Mouse (Mus musculus) urinary bladder, postnatal 36 days (tissue): ENCODE data around the gene Dbh.
A peak's percentile ranks its signal among the peaks of the same experiment; 100 is the strongest.

Source experiments
- DNase-seq, 2 experiments: peaks; one replicate each; pipeline ENCODE4 v3.0.0; 2022; ENCODE audit warnings: low spot score in 2 of 2, mixed read lengths in 1 of 2

The Dbh gene

GRCm38 (mm10) chr2:27218569-27218968, 53.5 kb downstream of the Dbh start:
- DNase-seq, result no peak

DNA sequence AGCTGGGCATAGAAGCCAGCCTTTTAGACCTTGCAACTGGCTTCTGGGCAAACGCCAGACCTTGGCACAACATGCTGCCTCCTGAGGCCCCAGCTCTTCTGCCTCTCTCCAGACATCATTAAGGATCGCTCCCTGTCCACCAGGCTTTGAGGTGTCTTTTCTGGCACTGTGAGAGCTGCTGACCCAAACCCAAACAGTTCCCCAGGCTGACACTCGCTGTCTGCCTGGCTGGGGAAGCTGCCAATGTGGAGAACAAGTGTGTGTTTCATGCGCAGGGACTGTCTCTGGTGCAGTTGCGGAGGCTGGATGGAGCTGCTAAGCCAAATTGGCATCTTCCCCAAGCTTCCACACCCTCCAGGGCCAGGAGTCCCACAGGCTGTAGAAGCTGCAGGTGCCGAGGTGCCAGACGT, 58.0 kb downstream of the Dbh start:
- DNase-seq, result peak in 1 of 2 experiments; percentile 19

GRCm38 (mm10) chr2:27226572-27226971, 61.5 kb downstream of the Dbh start:
- DNase-seq, result no peak

DNA sequence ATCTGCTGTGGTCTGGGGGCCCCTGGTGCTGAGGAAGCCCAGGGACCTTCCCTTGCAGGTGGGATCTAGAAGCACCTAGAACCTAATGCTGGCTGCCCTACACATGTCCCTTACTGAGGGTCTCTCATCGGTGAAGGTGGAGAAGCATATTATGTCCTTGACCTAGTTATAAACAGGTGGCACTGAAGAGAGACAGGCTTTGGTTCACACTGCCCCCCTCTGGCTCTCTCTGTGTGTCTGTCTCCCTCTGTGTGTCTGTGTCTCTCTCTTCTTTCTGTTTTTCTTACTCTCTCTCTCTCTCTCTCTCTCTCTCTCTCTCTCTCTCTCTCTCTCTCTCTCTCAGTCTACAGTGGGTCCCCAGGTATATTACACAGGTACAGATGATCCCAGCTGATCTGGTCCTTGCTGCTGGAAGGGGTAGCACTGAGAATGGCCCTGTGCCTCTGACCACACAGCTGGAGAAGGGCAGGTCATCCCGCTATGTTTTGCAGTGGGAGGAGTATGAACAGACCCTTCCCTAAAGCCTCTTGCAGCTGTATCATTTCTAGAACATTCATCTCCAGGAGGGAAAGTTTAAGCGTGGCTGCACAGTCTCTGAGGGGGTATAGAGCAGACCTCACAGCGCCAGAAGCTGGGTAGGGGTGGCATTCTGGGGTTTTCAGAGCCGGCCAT, 63.9 kb downstream of the Dbh start:
- DNase-seq, result no peak

DNA sequence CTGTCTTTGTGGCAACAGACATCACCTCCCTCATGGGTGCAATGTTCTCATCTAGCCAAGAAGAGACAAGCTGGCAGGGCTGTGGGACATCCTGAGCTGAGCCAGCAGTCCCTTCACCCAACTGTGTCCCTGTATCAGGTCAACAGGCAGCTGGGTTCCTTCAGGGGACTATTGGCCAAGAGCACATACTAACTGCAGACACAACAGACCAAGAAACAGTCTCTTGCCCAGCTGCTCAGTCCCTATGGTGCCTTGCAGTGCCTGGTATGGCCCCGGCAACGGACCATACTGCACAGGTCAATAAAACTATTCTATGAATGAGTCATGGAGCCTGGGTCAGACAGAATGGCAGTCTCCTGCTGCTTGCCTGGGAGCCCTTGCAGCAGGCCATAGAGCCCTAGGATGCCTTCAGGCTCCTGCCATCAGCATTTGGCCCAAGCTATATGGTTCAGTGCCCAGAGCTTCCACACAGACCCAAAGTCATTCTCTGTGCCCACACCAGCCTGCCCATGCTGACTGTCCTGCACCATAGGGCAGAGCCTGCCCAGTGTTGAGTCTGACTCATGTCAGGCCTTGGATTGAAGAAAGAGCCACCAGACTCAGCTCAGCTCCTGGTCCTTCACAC, 64.6 kb downstream of the Dbh start:
- DNase-seq, result no peak

DNA sequence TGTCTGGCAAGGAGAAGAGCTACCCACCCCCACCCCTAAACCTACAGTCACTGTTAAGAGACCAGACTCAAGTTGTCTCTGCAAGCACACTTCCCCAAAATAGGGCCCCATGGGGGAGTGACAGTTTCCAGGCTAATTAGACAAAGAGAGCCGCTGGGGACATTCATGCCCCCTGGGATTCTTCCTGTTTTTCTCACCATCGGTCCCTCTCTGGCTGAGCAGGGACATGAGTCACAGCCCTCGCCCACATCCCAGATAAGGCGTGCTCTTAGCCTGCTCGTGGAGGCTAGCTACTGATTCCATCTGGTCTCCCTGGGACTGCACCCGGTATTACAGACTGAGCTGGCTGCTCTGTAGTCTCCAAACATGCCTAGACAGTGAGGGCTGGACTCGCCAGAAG, 67.3 kb downstream of the Dbh start:
- peak; percentile 16 to 35 for DNase-seq
